Mouse (Mus musculus) liver, postnatal 0 days (tissue): ENCODE measurements around the gene Haghl. TPM values are rescaled to one million over a fixed set of nuclear protein-coding genes. Genes with fewer than 3 reads are reported as not detected.
"Not testable (repeated sequence)": the region's sequence is repeated elsewhere in the genome, so short reads cannot be mapped to it uniquely, and the experiment has no call there.

Experiments
- ATAC-seq: fragments of 200-750 bp; cut with Nextera tagmentation; 2 replicates; pipeline ENCODE4 v1.8.0; 2017; ENCODE audit warnings: mild to moderate bottlenecking, moderate library complexity
- DNase-seq: peaks from one replicate; pipeline ENCODE4 v3.0.0-alpha.2; 2016
- H3K27ac ChIP-seq: fragments of 300-500 bp; sonication (generic); 2 replicates; pipeline ENCODE4 v1.5.1; 2014; ENCODE audit warnings: antibody characterized with exemption, moderate library complexity, mild to moderate bottlenecking, low read depth
- H3K27me3 ChIP-seq: fragments of 300-500 bp; sonication (generic); 2 replicates; pipeline ENCODE4 v1.6.1; 2014; ENCODE audit warnings: low read length, control low read depth, mixed read lengths; ENCODE audit not compliant: insufficient read depth
- H3K36me3 ChIP-seq: fragments of 300-500 bp; sonication (generic); replicated peaks from 2 replicates; pipeline ENCODE4 v1.6.1; 2014; ENCODE audit warnings: mild to moderate bottlenecking, control low read depth, low read length, moderate library complexity, mixed read lengths; ENCODE audit not compliant: insufficient read depth
- H3K4me1 ChIP-seq: fragments of 300-500 bp; sonication (generic); 2 replicates; pipeline ENCODE4 v1.6.1; 2014; ENCODE audit warnings: antibody characterized with exemption, mild to moderate bottlenecking, control low read depth; ENCODE audit not compliant: insufficient read depth
- H3K4me2 ChIP-seq: fragments of 300-500 bp; sonication (generic); 2 replicates; pipeline ENCODE4 v1.6.1; 2014; ENCODE audit warnings: low read depth, mild to moderate bottlenecking, low read length, moderate library complexity, mixed read lengths
- H3K4me3 ChIP-seq: fragments of 300-500 bp; sonication (generic); 2 replicates; pipeline ENCODE4 v1.5.1; 2014; ENCODE audit warnings: low read depth, low read length
- H3K9ac ChIP-seq: fragments of 300-500 bp; sonication (generic); replicated peaks from 2 replicates; pipeline ENCODE4 v1.6.1; 2014; ENCODE audit warnings: mild to moderate bottlenecking, moderate library complexity
- H3K9me3 ChIP-seq: fragments of 300-500 bp; sonication (generic); 2 replicates; pipeline ENCODE4 v1.6.1; 2016; ENCODE audit warnings: mild to moderate bottlenecking, control low read depth, low read length, mixed read lengths
- CTCF ChIP-seq: sonication (generic); IDR thresholded peaks from 2 replicates; pipeline ENCODE4 v1.5.1; 2016; ENCODE audit warnings: antibody characterized with exemption, low read depth
- EP300 ChIP-seq: IDR thresholded peaks from 2 replicates; pipeline ENCODE4 v1.6.1; 2016; ENCODE audit warnings: antibody characterized with exemption, low read depth, mild to moderate bottlenecking
- WGBS: fragments of 180-500 bp; shearing (Covaris S2); extraction: QIAGEN DNeasy Blood & Tissue Kit; methylation state at CpG from one replicate; pipeline ENCODE4 v1.1.7; 2014; ENCODE audit not compliant: insufficient replicate concordance; 5-methylcytosine and 5-hydroxymethylcytosine counted together
- microRNA-seq: library from miRNA; unstranded; fragments of <30 nt; microRNA quantifications from one replicate; pipeline ENCODE4, GENCODE M21; 2016
- polyA plus RNA-seq: library from polyadenylated mRNA; unstranded; fragments of >200 nt; fragmentation: Nextera tagmentation; extraction: Ambion mirVana; gene quantifications from 2 replicates; pipeline ENCODE4 v1.2.1, GENCODE M21; 2015

Gene Haghl
- polyA plus RNA-seq, 1 experiment from 2014 or later: 9.4 TPM

DNA sequence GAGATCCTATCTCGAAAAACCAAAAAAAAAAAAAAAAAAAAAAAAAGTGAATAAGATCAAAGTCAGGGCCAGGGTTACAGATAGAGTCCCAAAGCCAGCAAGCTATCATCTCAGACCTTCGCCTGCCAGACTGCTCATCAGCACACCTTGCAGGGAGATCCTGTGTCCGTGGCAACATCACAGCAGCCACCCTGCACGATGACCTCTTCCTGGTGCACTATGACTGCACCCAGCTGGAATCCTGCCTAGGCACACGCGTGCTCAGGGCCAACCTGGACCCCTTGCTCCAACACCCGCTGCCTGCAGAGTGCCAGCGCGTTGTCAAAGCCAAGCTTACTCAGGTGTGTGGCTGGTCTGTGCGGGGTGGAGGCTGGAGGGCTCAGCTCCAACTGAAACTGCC is 41.2 kb downstream of the Haghl start:
- ATAC-seq: no peak
- 78% methylated on average over 10 of the region's 10 CpGs for WGBS
- TF ChIP-seq EP300 (no peak), CTCF (no peak)
- H3K9ac ChIP-seq: no peak overlapping the region
- no peak overlapping the region for H3K27ac ChIP-seq
- no peaks in the 10 kb centered on the region for H3K36me3 ChIP-seq
- no peak for DNase-seq
- no peaks in the 10 kb centered on the region for H3K9me3 ChIP-seq
- no peaks in the 10 kb centered on the region for H3K27me3 ChIP-seq
- H3K4me3 ChIP-seq: no peak overlapping the region
- H3K4me1 ChIP-seq: no peaks in the 10 kb centered on the region
- H3K4me2 ChIP-seq: no peak overlapping the region

DNA sequence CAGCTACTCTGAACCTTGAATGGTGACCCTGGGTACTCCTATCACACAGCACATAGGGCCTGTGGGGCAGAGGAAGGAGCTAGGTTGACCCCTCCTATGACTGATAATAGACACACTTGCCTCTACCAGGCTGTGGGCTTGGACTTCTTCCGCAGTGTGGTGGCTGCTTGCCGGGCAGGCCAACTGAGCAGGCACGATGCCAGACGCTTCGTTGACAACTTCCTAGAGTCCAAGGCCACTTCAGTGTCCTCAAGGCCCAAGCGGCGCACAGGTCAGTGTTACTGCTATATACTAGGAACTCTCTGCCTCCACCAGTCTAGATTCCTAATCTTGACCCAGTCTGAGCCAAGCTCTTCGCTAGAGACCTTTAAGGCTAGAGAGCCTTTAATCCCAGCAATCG is 41.6 kb downstream of the Haghl start:
- 76% methylated on average over 9 of the region's 9 CpGs for WGBS
- Histone ChIP-seq H3K27ac (no peak overlapping the region), H3K9me3 (no peaks in the 10 kb centered on the region), H3K36me3 (no peaks in the 10 kb centered on the region), H3K27me3 (no peaks in the 10 kb centered on the region), H3K4me1 (no peaks in the 10 kb centered on the region), H3K4me3 (no peak overlapping the region), H3K9ac (no peak overlapping the region), H3K4me2 (no peak overlapping the region)
- DNase-seq: no peak
- TF ChIP-seq CTCF (no peak), EP300 (no peak)
- ATAC-seq: no peak

DNA sequence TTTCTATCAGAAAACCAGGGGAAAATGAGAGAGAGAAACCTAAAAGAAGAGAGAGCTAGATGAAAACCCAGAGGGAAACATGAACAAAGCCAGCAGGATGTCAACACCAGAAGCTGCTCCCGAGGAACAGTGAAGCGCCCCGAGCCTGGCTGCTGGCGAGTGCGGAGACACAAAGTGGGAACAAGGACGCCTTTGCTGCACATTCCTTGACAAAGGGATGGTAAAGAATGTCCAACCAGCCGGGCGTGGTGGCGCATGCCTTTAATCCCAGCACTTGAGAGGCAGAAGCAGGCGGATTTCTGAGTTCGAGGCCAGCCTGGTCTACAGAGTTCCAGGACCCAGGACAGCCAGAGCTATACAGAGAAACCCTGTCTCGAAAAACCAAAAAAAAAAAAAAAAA is 44.0 kb downstream of the Haghl start:
- not testable (repeated sequence) for H3K4me1 ChIP-seq, H3K4me2 ChIP-seq, H3K4me3 ChIP-seq, H3K27me3 ChIP-seq, H3K9me3 ChIP-seq, ATAC-seq, H3K36me3 ChIP-seq, H3K9ac ChIP-seq, H3K27ac ChIP-seq, DNase-seq
- WGBS: 67% methylated on average over 12 of the region's 12 CpGs

DNA sequence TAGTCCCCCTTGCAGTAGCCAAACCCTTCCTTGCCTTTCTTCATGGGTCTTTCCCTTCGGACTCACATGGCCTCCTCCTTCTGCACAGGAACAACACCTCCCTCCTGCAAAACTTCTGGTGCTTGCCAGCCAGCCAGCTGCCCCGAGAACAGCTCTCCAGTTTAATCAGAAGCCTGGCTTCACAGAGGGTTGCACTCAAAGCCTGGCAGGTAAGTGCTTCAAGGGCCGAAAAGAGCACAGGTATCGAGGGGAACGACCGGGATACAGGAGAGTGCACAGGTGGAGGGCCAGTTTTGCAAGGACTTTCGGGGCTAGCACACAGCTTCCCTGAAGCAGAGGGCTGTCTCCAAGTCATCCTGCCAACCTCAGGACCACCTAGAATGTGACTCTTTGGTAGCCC is 46.6 kb downstream of the Haghl start:
- no peak for TF ChIP-seq EP300
- no peak for TF ChIP-seq CTCF
- DNase-seq: no peak
- no peak overlapping the region for H3K9ac ChIP-seq
- no peak overlapping the region for H3K4me2 ChIP-seq
- no peaks in the 10 kb centered on the region for H3K36me3 ChIP-seq
- ATAC-seq: no peak
- H3K4me1 ChIP-seq: no peaks in the 10 kb centered on the region
- no peaks in the 10 kb centered on the region for H3K27me3 ChIP-seq
- no peak overlapping the region for H3K4me3 ChIP-seq
- H3K9me3 ChIP-seq: no peaks in the 10 kb centered on the region
- WGBS: 70% methylated on average over 7 of the region's 7 CpGs
- no peak overlapping the region for H3K27ac ChIP-seq

DNA sequence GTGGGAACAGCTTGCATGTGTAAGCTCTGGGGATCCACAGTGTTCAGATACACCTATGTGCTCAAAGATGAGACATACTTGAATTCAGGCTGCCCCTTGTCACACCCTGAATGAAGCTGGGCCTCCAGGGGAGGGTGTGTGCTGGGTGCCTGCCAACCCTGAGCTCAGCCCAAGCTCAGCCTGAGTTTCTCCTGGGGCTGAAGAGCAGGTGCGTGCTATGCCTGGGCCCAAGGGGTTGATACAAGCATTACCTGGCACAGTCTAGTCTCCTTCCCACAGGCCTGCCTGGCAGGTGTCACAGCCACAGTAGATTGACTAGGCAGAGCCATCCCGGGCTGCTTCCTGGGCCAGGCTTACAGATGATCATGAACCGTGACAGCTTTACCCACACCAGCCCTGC is 49.7 kb downstream of the Haghl start, which contains the start of gene Mslnl:
Mslnl (plus strand) TSS at position 298 of the 400 bp plus-strand sequence.
- TF ChIP-seq CTCF (no peak), EP300 (no peak)
- no peak within 1 kb of the TSS for H3K9ac ChIP-seq
- H3K4me3 ChIP-seq: no peak within 1 kb of the TSS
- no peaks in the 10 kb centered on the region for H3K9me3 ChIP-seq
- H3K36me3 ChIP-seq: 0 out of 2 replicates have a peak, but pooled peaks cover 4% of the 10 kb centered on the region
- WGBS: 75% methylated on average over 3 of the region's 3 CpGs
- no peaks in the 10 kb centered on the region for H3K27me3 ChIP-seq
- ATAC-seq: no peak
- DNase-seq: no peak
- no peak within 1 kb of the TSS for H3K4me2 ChIP-seq
- no peak within 1 kb of the TSS for H3K27ac ChIP-seq
- no peaks in the 10 kb centered on the region for H3K4me1 ChIP-seq

DNA sequence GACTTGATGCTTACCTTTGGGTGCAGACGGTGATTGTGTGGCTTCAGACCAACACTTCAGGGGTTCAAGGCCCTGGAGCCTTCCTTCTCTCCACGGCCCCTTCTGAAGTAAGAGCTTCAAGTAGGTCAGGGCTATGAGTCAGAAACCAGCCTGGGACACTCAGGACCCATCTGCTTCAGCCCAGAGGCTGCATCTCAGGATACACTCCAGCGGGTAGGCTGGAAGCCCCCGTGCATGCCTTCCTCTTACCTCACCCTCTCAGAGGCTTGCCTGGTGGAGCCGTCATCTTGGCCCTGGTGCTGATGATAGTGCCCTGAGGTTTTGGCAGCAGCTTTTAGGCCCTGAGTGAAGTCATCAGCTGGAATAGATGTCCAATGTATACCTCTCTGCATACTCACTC is 50.2 kb downstream of the Haghl start:
- Histone ChIP-seq H3K27me3 (no peaks in the 10 kb centered on the region), H3K4me1 (no peaks in the 10 kb centered on the region), H3K9ac (no peak overlapping the region), H3K36me3 (0 out of 2 replicates have a peak, but pooled peaks cover 7% of the 10 kb centered on the region), H3K27ac (no peak overlapping the region), H3K4me3 (no peak overlapping the region), H3K9me3 (no peaks in the 10 kb centered on the region), H3K4me2 (no peak overlapping the region)
- TF ChIP-seq EP300: no peak
- no peak for TF ChIP-seq CTCF
- DNase-seq (no peak), ATAC-seq (no peak)
- 74% methylated on average over 5 of the region's 5 CpGs for WGBS

DNA sequence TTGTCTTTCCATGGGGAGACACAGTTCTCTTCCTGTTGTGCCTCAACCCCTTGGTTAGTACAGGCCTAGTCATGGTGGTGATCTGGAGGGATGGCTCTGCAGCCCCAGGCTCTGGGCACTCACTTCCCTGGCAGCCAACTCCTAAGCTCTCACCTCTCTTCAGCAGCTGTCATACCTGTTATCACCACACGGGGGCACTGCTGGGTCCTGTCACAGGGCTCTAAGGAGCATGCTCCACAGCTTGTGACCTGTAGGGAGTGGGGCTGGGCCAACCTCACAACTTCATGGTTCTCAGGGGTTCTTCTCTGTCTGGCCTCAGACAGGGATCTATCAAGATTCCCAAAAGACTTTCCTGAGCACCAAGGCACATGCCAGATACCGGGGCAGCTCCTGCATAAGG is 53.4 kb downstream of the Haghl start:
- Histone ChIP-seq H3K9me3 (no peaks in the 10 kb centered on the region), H3K36me3 (0 out of 2 replicates have a peak, but pooled peaks cover 7% of the 10 kb centered on the region), H3K4me1 (peaks cover 10% of the 10 kb centered on the region), H3K4me2 (no peak overlapping the region), H3K27me3 (no peaks in the 10 kb centered on the region), H3K27ac (no peak overlapping the region), H3K9ac (no peak overlapping the region), H3K4me3 (no peak overlapping the region)
- TF ChIP-seq EP300 (no peak), CTCF (peak; percentile 97)
- WGBS: 30% methylated on average over 2 of the region's 2 CpGs
- ATAC-seq (no peak), DNase-seq (peak; percentile 89)

Small RNA genes lying within 50 kb of the gene (microRNA-seq; reads per million reads assigned to microRNA genes)
- not detected for gene Gm25083
- 1.6 reads per million for gene Mir3082
- not detected for gene Mir6966

Other genes with a start within 250 kb of the Haghl start
- gene Sox8, start 215.0 kb downstream of the Haghl start, polyA plus RNA-seq: 0.08 TPM in 1 of 2 replicates, not detected in the other
- gene Lmf1, start 206.6 kb downstream of the Haghl start, polyA plus RNA-seq: 11.9 and 12.5 TPM in 2 replicates
- gene Gng13, start 68.5 kb downstream of the Haghl start, polyA plus RNA-seq: 0.39 TPM in 1 of 2 replicates, not detected in the other
- 7.4 TPM in 2 replicates for gene Chtf18, start 58.3 kb downstream of the Haghl start, polyA plus RNA-seq
- 3.8 and 3.9 TPM in 2 replicates for gene Rpusd1, start 58.0 kb downstream of the Haghl start, polyA plus RNA-seq
- gene Mslnl, start 49.6 kb downstream of the Haghl start, polyA plus RNA-seq: not detected in 2 replicates
- 12.3 and 14.7 TPM in 2 replicates for gene Msln, start 31.3 kb downstream of the Haghl start, polyA plus RNA-seq
- gene Narfl, start 11.9 kb downstream of the Haghl start, polyA plus RNA-seq: 12.8 and 15.3 TPM in 2 replicates
- not detected in 2 replicates for gene Ccdc78, start 907 bp upstream of the Haghl start, polyA plus RNA-seq
- gene Fam173a, start 7.2 kb upstream of the Haghl start, polyA plus RNA-seq: 51.5 and 51.6 TPM in 2 replicates
- not detected in 2 replicates for gene AC134908.4, start 10.0 kb upstream of the Haghl start, polyA plus RNA-seq
- 11.9 TPM in 2 replicates for gene Metrn, start 11.5 kb upstream of the Haghl start, polyA plus RNA-seq
- gene Fbxl16, start 23.4 kb upstream of the Haghl start, polyA plus RNA-seq: 0.05 TPM in 1 of 2 replicates, not detected in the other
- gene Wdr24, start 38.0 kb upstream of the Haghl start, polyA plus RNA-seq: 5.5 and 7.2 TPM in 2 replicates
- 12.8 and 13.8 TPM in 2 replicates for gene Jmjd8, start 43.2 kb upstream of the Haghl start, polyA plus RNA-seq
- 118 and 119 TPM in 2 replicates for gene Stub1, start 47.7 kb upstream of the Haghl start, polyA plus RNA-seq
- gene Rhbdl1, start 51.6 kb upstream of the Haghl start, polyA plus RNA-seq: 0.17 and 0.35 TPM in 2 replicates
- 0.30 and 0.34 TPM in 2 replicates for gene Gm20683, start 56.1 kb upstream of the Haghl start, polyA plus RNA-seq
- gene Rhot2, start 59.2 kb upstream of the Haghl start, polyA plus RNA-seq: 9.8 and 10.4 TPM in 2 replicates
- 2.7 and 3.4 TPM in 2 replicates for gene Wdr90, start 75.8 kb upstream of the Haghl start, polyA plus RNA-seq
- 127 and 143 TPM in 2 replicates for gene Mcrip2, start 83.1 kb upstream of the Haghl start, polyA plus RNA-seq
- 64.8 and 72.5 TPM in 2 replicates for gene Mettl26, start 89.4 kb upstream of the Haghl start, polyA plus RNA-seq
- 0.33 and 0.54 TPM in 2 replicates for gene Wfikkn1, start 95.2 kb upstream of the Haghl start, polyA plus RNA-seq
- 6.5 and 7.3 TPM in 2 replicates for gene Rab40c, start 134.1 kb upstream of the Haghl start, polyA plus RNA-seq
- 56.0 and 58.7 TPM in 2 replicates for gene Pigq, start 159.3 kb upstream of the Haghl start, polyA plus RNA-seq
- 2.0 and 3.8 TPM in 2 replicates for gene Nhlrc4, start 159.3 kb upstream of the Haghl start, polyA plus RNA-seq
- gene A930017K11Rik, start 166.9 kb upstream of the Haghl start, polyA plus RNA-seq: not detected in 2 replicates
- gene Capn15, start 200.1 kb upstream of the Haghl start, polyA plus RNA-seq: 6.6 and 8.3 TPM in 2 replicates